Mouse (Mus musculus) heart, adult 2 months (tissue): Measurements from ENCODE around the gene Slc36a2. TPM values are rescaled to one million over a fixed set of nuclear protein-coding genes. Genes with fewer than 3 reads are reported as not detected.

Experiments used
- DNase-seq, 2 experiments: peaks; one replicate each; pipeline ENCODE4 v3.0.0; 2021
- H3K27ac ChIP-seq: fragments of 200-600 bp; 2 replicates; pipeline ENCODE4 v1.8.1; 2022
- H3K27me3 ChIP-seq: fragments of 200-500 bp; 2 replicates; pipeline ENCODE4 v1.6.1; 2012; ENCODE audit warnings: mild to moderate bottlenecking, low read length, inconsistent platforms, mixed read lengths; ENCODE audit not compliant: control insufficient read depth, insufficient read depth
- H3K36me3 ChIP-seq: fragments of 200-500 bp; 2 replicates; pipeline ENCODE4 v1.6.1; 2012; ENCODE audit warnings: low read length, inconsistent platforms; ENCODE audit not compliant: control insufficient read depth, insufficient read depth
- H3K4me1 ChIP-seq: fragments of 200-500 bp; 2 replicates; pipeline ENCODE4 v1.6.1; 2011; ENCODE audit warnings: low read length; ENCODE audit not compliant: control insufficient read depth, insufficient read depth
- H3K4me3 ChIP-seq: fragments of 200-600 bp; 2 replicates; pipeline ENCODE4 v1.8.1; 2022
- H3K79me2 ChIP-seq: fragments of 200-500 bp; replicated peaks from 2 replicates; pipeline ENCODE4 v1.6.1; 2012; ENCODE audit warnings: mild to moderate bottlenecking, inconsistent platforms, low read length, moderate library complexity, mixed read lengths; ENCODE audit not compliant: control insufficient read depth, insufficient read depth
- H3K9ac ChIP-seq: fragments of 200-500 bp; 2 replicates; pipeline ENCODE4 v1.6.1; 2012; ENCODE audit warnings: low read depth, mild to moderate bottlenecking, control low read depth, inconsistent platforms, low read length, mixed read lengths
- CTCF ChIP-seq: fragments of 200-600 bp; IDR thresholded peaks from 2 replicates; pipeline ENCODE4 v1.8.1; 2022; ENCODE audit warnings: antibody characterized with exemption, mild to moderate bottlenecking, moderate library complexity
- EP300 ChIP-seq: fragments of 200-500 bp; IDR thresholded peaks from 2 replicates; pipeline ENCODE4 v1.6.1; 2011; ENCODE audit warnings: low read depth, low read length, control low read depth; ENCODE audit not compliant: insufficient read depth
- POLR2A ChIP-seq: fragments of 200-500 bp; IDR thresholded peaks from 2 replicates; pipeline ENCODE4 v1.6.1; 2011; ENCODE audit warnings: mild to moderate bottlenecking, low read depth, low read length, control low read depth; ENCODE audit not compliant: insufficient read depth
- WGBS: fragments of 180-500 bp; shearing (Covaris S2); methylation state at CpG from one replicate; pipeline ENCODE4 v1.1.7; 2018; 5-methylcytosine and 5-hydroxymethylcytosine counted together
- intact Hi-C: fragments of 180-260 bp; cut with DNase I; formaldehyde crosslinking; loops from one replicate; pipeline ENCODE4 v1.15.1; 2025
- polyA plus RNA-seq: library from polyadenylated mRNA; depleted of rRNA; stranded (reverse); fragments of >200 nt; gene quantifications from 2 replicates; pipeline ENCODE4 v1.2.3, GENCODE M21; 2012
- total RNA-seq, 2 experiments: library from RNA; stranded (reverse); gene quantifications; 2 replicates each; pipeline ENCODE4 v1.2.3; 2021

Slc36a2 gene
- total and polyA plus RNA-seq, 3 experiments = 10.6 to 70.1 (median 12.1) TPM

DNA sequence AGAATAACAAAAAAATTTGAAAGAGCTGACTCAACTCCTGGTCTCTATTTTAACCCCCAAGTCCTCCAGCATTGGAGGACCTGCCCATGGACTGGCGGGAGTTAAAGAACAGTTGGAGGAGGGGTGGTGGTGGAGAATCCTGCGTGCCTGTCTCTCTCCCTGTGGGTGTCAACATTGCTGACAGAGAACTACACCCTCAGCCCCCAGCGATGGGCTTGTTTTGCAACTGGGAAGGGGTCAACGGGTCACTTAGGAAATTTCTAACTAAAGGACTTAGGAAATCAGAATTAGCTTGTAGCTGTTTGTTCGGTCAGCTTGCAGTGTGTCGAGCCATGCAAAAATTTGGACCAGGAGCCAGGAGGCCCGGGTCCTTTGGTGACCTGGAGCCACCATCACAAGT, 1.8 kb downstream of the Slc36a2 start:
- H3K27me3 ChIP-seq = no peaks in the 10 kb centered on the region
- DNase-seq = no peak
- peaks cover 4% of the 10 kb centered on the region for H3K4me1 ChIP-seq
- H3K79me2 ChIP-seq = no peaks in the 10 kb centered on the region
- no peak overlapping the region for H3K27ac ChIP-seq
- no peak for TF ChIP-seq POLR2A
- TF ChIP-seq EP300 = no peak
- no peak for TF ChIP-seq CTCF
- intact Hi-C loops = no loop called here
- H3K9ac ChIP-seq = no peak overlapping the region
- 50% methylated on average over 7 of the region's 7 CpGs for WGBS
- no peak overlapping the region for H3K4me3 ChIP-seq
- H3K36me3 ChIP-seq = no peaks in the 10 kb centered on the region

DNA sequence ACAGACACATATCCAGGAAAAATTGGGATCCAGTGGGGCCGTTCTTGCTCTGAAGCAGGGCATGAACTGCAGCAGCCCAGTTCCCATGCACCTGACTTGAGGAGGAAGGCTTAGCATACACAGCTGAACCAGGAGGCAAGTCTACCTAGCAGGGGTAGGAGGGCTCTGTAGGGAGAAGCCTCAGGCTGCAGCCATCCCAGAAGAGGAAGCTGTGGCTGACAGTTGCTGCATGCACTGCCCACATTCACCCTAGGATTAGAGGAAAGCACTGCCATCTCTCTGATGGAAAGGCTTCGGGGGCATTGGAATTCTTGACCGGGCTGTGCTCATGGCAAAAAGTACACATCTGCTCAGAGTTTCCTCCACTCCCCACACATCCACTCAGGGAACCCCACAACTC, 5.0 kb downstream of the Slc36a2 start:
- Histone ChIP-seq H3K27me3 (no peaks in the 10 kb centered on the region), H3K27ac (no peak overlapping the region), H3K36me3 (no peaks in the 10 kb centered on the region), H3K4me1 (no peaks in the 10 kb centered on the region), H3K9ac (no peak overlapping the region), H3K4me3 (no peak overlapping the region), H3K79me2 (no peaks in the 10 kb centered on the region)
- TF ChIP-seq POLR2A = no peak
- no peak for TF ChIP-seq CTCF
- no peak for TF ChIP-seq EP300
- DNase-seq = no peak
- 80% methylated on average over 3 of the region's 3 CpGs for WGBS
- intact Hi-C loops = no loop called here

DNA sequence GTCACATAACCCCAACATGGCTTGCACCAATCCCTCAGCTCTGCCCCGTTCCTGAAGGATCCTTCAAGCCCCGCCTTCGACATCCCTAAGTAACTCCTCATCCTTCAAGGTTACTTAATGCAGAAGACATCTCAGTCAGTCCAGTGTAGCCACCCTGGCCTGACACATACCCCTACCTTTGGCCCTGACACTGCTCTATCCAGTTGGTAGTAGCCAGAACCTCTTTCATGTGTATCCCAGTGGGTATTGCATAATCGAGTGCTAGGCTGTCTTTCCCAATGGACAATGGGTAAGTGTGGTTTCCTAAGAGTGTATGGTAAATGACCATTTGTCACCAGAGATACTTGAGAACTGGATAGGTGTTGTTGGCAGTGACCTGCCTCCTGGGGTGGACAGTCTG, 6.0 kb downstream of the Slc36a2 start:
- H3K4me3 ChIP-seq = no peak overlapping the region
- no peaks in the 10 kb centered on the region for H3K4me1 ChIP-seq
- H3K36me3 ChIP-seq = no peaks in the 10 kb centered on the region
- no peaks in the 10 kb centered on the region for H3K79me2 ChIP-seq
- no peak for TF ChIP-seq POLR2A
- no peak for TF ChIP-seq EP300
- no peak for TF ChIP-seq CTCF
- intact Hi-C loops = no loop called here
- no peak overlapping the region for H3K27ac ChIP-seq
- DNase-seq = no peak
- no peaks in the 10 kb centered on the region for H3K27me3 ChIP-seq
- no peak overlapping the region for H3K9ac ChIP-seq
- 78% methylated on average over 4 of the region's 4 CpGs for WGBS

DNA sequence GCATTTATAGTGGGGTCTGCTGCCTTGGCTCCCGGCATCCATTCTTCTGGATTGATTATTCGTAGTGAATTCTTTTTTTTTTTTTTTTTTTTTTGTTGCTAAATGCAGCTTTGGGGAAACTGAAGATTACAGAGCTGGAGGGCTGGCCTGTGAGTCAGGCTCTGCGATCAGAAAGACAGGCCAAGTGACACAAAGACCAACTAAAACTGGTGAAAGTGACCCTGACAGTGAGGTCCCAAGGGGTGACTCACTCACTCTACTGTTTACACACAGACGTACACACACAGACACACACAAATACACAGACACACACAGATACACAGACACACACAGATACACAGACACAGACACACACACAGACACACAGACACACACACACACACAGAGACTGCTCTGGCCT, 14.4 kb downstream of the Slc36a2 start:
- 65% methylated on average over 4 of the region's 4 CpGs for WGBS
- Histone ChIP-seq H3K36me3 (no peaks in the 10 kb centered on the region), H3K4me3 (no peak overlapping the region), H3K79me2 (no peaks in the 10 kb centered on the region), H3K9ac (no peak overlapping the region), H3K27ac (no peak overlapping the region), H3K27me3 (no peaks in the 10 kb centered on the region), H3K4me1 (no peaks in the 10 kb centered on the region)
- intact Hi-C loops = no loop called here
- TF ChIP-seq POLR2A = no peak
- no peak for TF ChIP-seq EP300
- no peak for TF ChIP-seq CTCF
- DNase-seq = no peak

- Histone ChIP-seq H3K27ac (no peak overlapping the region), H3K4me3 (no peak overlapping the region), H3K4me1 (no peaks in the 10 kb centered on the region), H3K36me3 (no peaks in the 10 kb centered on the region), H3K9ac (no peak overlapping the region), H3K27me3 (no peaks in the 10 kb centered on the region), H3K79me2 (no peaks in the 10 kb centered on the region)
- DNase-seq = no peak
- TF ChIP-seq CTCF (no peak), POLR2A (no peak), EP300 (no peak)
- intact Hi-C loops = no loop called here
- 83% methylated on average over 6 of the region's 6 CpGs for WGBS
Observed at GRCm38 (mm10) chr11:55168914-55169313, 16.0 kb downstream of the Slc36a2 start.

- Histone ChIP-seq H3K9ac (no peak overlapping the region), H3K4me3 (no peak overlapping the region), H3K27me3 (no peaks in the 10 kb centered on the region), H3K79me2 (no peaks in the 10 kb centered on the region), H3K36me3 (no peaks in the 10 kb centered on the region), H3K27ac (no peak overlapping the region), H3K4me1 (no peaks in the 10 kb centered on the region)
- no peak for TF ChIP-seq POLR2A
- no peak for TF ChIP-seq CTCF
- no peak for TF ChIP-seq EP300
- WGBS = 85% methylated on average over 4 of the region's 4 CpGs
- intact Hi-C loops = no loop called here
- no peak for DNase-seq
Observed at GRCm38 (mm10) chr11:55168504-55168903, 16.4 kb downstream of the Slc36a2 start.

DNA sequence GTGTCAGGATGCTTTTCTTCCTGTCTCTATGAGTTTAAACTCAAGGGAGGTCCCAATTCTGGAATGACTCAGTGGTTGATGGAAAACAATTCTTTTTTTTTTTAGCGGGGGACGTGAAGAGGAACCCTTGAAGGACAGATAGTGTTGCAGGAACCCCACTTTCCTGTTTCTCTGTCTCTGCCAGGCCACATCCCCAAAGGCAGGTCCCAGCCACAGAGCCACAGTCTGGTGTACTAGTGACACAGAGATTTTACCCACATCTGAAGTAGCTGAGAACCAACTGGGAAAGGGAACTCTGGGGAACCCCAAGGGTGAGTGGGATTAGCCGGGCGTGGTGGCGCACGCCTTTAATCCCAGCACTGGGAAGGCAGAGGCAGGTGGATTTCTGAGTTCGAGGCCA, 19.1 kb downstream of the Slc36a2 start:
- Histone ChIP-seq H3K79me2 (no peaks in the 10 kb centered on the region), H3K9ac (no peak overlapping the region), H3K27ac (no peak overlapping the region), H3K27me3 (no peaks in the 10 kb centered on the region), H3K36me3 (no peaks in the 10 kb centered on the region), H3K4me1 (no peaks in the 10 kb centered on the region), H3K4me3 (no peak overlapping the region)
- TF ChIP-seq POLR2A (no peak), CTCF (no peak)
- intact Hi-C loops = no loop called here
- no peak for DNase-seq
- 83% methylated on average over 7 of the region's 7 CpGs for WGBS
